Mouse (Mus musculus): ENCODE data around the gene Pacsin2.
"Not testable (repeated sequence)": the region's sequence is repeated elsewhere in the genome, so short reads cannot be mapped to it uniquely, and the experiment has no call there.

The Pacsin2 gene

DNA sequence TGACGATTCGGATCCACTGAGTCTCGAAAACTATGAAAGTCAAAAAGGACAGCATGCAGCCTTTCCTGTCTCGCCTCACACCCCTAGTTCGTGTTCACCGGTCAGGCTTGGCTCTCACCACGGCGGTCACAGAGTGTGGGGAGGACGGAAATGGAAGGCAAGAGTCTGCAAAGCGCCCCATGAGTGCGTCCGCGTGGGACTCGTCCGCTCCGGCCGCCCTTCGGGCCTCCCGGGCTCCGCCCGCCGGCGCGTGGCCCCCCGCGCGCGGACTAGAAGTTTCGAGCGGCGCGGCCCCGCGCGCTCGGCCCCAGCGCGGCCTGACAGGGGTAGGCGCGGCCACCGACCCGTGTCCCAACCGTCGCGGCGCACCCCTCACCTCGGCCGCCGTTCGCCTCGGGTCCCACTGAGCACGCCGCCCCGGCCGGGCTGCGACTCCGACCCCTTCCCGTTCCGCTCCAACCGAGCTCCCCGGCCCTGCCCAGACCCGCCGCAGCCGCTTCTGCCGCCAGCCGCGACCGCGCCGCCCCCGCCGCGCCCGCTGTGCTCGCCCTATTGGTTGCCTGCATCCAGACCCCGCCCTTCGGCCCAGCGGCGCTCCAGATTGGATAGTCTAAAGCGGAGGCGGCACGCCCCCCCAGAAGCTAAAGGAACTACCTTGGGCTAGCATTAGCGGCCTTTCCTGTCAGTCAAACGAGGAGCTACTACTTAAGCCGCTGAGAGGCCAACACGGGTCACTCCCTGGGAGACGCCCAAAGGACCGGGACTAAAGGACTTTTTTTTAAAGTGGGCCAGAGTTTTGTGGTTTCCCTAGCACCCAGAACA lies at the start of gene Pacsin2:
Gene Pacsin2, minus strand, starts transcription at position 524 of the 822 bp plus-strand sequence.
- DNase-seq (ENCODE audit: low spot score in 2 of 2): peak; percentile 91 to 96

DNA sequence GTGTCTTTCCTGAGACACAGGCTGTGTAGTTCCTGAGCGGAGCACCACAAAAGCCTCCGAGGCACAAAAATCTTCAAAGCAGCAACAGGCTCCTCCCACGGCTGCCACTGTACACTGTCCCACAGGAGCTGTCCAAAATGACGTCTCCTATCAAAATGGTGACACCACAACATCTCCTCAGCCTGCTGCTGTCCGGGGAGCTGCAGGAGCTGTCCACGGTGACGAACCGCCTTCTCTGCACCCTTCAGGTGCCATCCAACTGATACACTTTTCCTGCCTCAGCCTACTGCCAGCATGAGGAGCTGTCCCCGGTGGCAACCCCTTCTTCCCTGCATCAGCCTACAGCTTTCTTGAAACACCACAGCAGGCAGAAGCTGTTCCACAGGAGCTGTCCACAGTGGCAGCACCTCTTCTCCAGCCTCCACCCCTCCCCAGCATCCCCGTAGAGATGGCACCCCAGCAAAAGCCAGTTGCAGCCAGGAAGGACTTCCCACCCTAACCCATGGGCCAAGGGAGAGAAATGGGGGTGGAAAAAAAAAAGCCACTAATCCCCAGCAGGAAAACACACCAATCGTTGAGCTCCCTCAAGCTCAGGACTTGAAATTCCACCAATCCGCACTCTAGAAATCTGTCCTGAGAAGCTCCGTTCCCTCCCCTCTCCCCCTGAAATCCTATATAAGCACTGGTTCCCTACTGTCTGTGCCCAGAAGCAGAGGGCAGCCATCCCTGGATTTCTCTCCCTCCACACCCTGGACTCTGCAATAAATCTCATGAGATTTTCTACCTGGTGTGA lies 48.3 kb upstream of the Pacsin2 start:
- no peak for DNase-seq (ENCODE audit: low spot score in 2 of 2)

GRCm38 (mm10) chr15:83510805-83511405 lies 46.5 kb upstream of the Pacsin2 start, which contains the start of gene Ttll1:
Gene Ttll1 (minus strand): TSS chr15:83510893.
- DNase-seq (ENCODE audit: low spot score in 2 of 2): peak; percentile 91 to 94

DNA sequence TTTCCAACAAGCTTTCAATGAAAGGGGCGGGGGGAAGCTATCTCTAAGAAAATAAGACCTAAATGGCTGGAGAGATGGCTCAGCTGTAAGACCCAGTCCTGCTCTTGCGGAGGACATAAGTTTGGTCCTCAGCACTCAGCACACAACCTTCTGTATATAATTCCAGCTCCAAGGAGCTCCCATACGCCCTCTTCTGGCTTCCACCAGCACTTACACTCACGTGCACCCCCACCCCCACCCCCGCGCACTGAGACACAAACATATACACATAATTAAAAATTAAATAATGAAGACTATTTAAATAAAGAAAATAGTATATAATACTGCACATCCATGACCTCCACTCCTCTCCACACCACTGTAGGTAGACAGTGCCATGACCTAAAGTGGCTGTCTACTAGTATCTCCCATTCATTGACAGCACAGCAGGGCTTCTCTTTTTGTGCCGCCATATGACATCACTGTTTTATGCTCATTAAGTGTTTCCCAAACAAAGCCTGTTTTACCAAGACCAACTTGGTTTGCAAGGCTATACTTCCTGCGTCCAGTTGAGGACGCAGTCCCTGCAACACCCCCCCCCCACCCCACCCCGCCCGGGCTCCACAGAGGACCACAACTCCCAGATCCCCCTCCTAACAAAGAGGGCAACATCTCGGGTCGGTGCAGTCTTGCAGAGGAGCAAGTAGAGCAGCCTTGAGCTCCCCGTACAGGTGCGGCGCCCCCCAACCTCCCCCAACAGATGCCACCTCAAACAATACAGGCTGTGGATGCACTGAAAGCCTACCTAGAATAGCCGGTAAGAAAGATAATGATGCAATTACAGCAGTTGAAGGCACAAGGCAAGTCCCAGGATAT lies 45.8 kb upstream of the Pacsin2 start:
- DNase-seq (ENCODE audit: low spot score in 2 of 2): no peak

DNA sequence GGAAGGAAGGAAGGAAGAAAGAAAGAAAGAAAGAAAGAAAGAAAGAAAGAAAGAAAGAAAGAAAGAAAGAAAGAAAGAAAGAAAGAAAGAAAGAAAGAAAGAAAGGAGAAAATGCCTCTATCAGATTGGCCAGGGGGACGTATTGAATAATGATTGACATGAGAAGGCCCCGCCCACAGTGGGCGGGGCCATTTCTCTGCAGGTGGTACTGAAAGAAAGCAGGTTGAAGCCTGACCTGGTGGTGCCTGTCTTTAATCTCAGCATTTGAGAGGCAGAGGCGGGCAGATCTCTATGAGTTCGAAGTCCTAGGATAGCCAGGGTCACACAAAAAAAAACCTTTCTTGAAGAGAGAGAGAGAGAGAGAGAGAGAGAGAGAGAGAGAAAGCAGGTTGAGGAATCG lies 37.1 kb upstream of the Pacsin2 start:
- not testable (repeated sequence) for DNase-seq (ENCODE audit: low spot score in 2 of 2)

DNA sequence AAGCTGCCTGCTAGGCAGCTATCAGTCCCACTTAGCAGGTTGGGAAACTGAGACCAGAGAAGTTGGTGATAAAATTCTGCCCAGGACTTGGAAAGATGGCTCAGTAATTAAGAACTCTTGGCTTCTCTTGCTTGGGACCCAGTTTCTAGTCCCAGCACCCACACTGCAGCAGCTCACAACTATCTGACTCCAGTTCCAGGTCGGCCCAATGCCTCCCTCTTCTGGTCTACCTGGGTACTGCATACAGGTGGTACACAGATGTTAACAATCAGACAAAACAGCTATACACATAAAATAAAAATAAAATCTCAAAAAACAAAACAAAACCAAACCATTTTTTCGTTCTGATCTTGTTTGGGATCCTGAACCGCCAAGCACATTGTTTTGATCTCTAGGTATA lies 35.9 kb upstream of the Pacsin2 start:
- DNase-seq (ENCODE audit: low spot score in 2 of 2): no peak

DNA sequence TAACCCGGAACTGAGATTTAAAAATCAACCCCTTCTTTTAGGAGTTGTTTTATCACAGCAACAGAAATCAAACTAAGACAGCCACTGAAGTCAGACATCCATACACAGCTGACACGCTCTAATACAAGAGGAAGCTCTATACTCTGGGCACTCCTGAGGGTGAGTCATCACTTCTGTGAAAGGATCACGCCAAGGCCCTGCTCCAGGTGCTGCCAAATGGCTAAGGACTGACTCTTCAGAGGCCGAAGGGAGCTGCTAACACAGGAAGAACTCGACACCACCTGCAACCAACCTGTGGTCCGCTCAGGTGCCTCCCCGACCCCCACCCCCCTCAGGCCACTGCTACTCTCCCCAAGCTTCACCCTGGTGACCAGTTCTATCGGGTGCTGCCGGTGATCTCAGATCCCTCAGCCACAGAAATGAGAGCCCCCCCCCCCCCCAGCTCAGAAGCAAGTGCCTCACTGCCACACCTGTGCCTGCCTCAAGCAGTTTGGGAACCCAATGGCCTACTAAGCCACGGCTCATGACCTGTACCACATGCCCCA lies 34.9 kb upstream of the Pacsin2 start:
- DNase-seq (ENCODE audit: low spot score in 2 of 2): no peak

DNA sequence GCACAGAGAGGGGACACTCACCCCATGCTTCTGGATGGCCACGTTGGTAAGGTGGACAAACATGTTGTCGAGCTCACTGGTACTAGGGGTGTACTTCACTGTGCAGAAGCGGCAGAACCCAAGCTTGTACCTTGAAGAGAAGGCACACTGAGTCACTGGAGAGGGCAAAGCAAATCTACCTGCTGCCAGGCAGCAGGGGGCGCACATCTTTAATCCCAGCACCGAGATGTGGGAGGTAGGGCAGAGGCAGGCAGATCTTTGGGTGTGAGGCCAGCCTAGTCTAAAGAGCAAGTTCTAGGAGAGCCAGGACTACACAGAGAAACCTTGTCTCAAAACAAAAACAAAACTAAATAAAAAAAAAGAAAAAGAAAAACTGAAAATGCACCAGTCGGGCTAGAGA lies 32.9 kb upstream of the Pacsin2 start:
- DNase-seq (ENCODE audit: low spot score in 2 of 2): no peak

DNA sequence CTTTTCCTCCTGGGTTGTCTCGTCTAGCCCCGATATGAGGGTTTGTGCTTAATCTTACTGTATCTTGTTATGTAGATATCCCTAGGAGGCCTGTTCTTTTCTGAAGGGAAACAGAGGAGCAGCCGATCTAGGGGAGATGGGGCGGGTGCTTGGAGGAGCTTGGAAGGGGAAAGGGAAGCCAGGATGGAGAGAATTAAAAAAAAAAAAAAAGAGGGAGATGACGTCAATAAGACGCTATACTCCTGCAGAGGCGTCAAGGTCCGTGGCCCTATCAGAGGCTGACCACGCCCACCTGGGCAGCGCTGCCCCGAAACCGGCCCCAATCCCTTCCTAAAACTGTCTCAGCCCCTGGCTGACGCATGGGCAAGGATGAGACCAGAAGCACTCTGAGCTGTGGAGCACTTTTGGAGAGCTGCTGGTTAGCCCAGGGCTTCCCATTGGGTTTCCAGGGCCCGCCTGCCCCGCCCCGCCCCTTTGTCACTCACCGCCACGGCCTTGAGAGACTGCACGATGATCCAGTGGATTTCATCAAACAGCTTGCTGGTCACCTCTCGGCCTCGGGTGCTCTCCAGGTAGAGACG lies 31.5 kb upstream of the Pacsin2 start:
- DNase-seq (ENCODE audit: low spot score in 2 of 2): no peak

DNA sequence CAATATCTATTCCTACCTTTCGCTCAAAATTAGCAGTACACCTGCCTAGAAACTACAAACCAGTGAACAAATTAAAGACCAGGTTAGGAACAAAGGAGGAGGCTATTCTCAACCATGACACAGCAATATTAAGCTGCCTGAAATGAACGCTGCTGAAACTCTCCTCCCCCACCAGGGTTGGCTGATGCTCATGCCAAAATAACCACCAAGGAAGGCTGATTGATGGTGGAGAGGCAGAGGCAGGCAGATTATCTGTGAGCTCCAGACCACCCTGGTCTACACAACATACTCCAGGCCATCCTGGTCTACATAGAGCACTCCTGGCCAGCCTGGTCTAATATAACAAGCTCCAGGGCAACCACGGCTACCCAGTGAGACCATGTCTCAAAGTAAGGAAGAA lies 30.8 kb upstream of the Pacsin2 start:
- no peak for DNase-seq (ENCODE audit: low spot score in 2 of 2)

GRCm38 (mm10) chr15:83494572-83494920 lies 30.1 kb upstream of the Pacsin2 start:
- DNase-seq (ENCODE audit: low spot score in 2 of 2): no peak

- no peak for DNase-seq (ENCODE audit: low spot score in 2 of 2)
Observed at GRCm38 (mm10) chr15:83493856-83494571, 29.6 kb upstream of the Pacsin2 start.

DNA sequence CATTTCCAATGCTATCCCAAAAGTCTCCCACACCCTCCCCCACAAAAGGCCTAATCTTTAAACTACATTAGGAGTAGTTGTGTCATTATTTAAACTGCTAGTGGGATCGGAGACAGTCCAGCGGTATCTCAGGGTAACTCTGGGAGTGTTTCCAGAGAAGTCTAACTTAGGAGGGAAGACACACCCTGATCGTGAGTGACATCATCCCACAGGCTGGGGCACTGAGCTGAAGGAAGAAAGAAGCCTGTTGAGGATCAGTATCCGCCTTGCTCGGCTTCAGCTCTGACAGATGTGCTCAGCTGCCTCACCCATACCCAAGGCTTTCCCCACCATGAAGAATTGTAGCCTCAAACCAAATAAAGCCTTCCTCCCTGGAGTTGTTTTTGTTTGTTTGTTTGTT lies 27.5 kb upstream of the Pacsin2 start:
- DNase-seq (ENCODE audit: low spot score in 2 of 2): no peak

GRCm38 (mm10) chr15:83489471-83489870 lies 25.1 kb upstream of the Pacsin2 start:
- no peak for DNase-seq (ENCODE audit: low spot score in 2 of 2)

DNA sequence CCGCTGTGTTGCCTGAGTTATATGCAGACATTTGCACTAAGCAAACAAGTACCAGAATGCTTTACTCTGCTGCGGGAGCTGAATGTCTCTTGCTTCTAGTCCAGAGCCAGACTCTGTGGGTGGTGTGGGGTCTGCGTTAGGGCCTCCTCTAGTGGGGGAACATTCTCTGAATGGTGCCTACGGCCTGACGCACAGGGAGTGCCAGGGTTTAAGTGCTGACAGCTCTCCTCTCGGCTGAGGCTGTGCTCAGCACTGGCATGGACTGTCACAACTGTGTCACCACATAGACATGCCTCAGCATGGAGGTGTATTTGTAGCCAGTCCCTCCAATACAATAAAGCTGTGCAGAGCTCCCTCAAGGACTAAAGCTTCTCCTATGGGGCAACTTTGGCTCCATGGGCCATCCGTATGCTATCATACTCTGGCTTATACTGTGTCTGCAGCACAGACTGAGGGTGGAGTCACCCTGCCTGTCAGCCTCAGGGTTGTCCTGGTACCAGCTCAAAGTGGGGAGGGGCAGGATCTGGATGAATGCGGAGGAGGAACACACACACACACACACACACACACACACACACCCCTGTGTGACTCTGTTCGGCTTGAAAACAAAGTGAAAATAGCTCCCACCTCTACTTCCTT lies 23.2 kb upstream of the Pacsin2 start:
- DNase-seq (ENCODE audit: low spot score in 2 of 2): no peak

DNA sequence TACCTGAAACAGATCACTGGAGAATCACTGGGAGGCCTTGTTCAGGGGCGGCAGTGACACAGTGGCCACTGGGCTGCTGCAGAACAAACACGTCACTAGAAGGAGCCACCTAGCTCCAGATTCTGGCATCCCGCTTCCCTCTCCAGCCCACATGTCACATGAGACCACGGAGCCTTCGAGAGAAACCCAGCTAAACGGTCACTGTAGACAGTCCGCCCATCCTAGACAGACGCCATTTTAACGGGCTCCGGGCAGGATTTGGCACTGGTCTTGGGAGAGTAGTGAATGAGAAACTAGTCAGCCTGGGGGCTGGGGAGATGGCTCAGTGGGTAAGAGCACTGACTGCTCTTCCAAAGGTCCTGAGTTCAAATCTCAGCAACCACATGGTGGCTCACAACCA lies 19.9 kb upstream of the Pacsin2 start:
- no peak for DNase-seq (ENCODE audit: low spot score in 2 of 2)

DNA sequence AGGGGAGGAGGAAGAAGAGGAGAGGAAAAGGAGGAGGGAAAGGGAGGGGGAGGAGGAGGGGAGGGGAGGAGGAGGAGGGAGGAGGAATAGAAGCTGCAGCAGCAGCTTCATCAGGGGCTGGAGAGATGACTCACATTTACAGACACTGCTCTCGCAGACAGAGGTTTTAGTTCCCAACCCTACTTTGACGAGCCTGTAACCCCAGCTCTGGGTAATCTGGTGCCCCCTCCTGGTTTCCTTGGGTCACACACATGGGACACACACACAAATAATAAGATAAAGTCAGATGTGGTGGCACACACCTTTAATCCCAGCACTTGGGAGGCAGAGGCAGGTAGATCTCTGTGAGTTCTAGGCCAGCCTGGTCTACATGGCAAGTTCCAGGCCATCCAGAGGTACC lies 19.1 kb upstream of the Pacsin2 start:
- DNase-seq (ENCODE audit: low spot score in 2 of 2): no peak

GRCm38 (mm10) chr15:83482645-83483224 lies 18.3 kb upstream of the Pacsin2 start:
- DNase-seq (ENCODE audit: low spot score in 2 of 2): no peak

DNA sequence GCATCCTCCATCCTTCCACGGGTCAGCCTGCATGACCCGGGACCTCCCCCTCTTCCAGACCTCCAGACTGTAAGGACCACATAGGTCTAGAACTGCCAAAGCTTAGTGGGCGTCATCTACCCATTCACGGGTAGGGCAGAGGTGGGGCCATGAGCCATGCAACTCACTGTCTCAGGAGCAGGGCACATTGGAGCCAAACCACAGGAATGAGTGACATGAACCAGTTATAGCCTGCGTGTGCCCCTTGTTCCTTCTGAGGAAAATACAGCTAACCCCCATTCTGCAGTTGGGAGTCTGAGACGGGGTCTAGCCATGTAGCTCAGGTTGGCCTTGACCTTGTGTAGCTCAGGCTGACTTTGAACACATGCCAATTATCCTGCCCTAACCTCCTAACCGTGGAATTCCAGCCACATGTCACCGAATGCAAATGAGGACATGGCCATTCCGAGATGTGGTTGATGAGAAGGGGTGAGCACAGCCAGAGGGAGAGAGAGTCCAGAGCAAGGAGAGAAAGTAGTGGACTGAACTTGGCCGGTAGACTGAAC lies 16.9 kb upstream of the Pacsin2 start:
- DNase-seq (ENCODE audit: low spot score in 2 of 2): no peak
